Mouse (Mus musculus) lung, embryonic 14.5 days (tissue): Measurements from ENCODE around the gene Gm16429. TPM values are rescaled to one million over a fixed set of nuclear protein-coding genes. Genes with fewer than 3 reads are reported as not detected.
"Not testable (repeated sequence)": the region's sequence is repeated elsewhere in the genome, so short reads cannot be mapped to it uniquely, and the experiment has no call there.

Source experiments
- ATAC-seq: fragments of 200-750 bp; cut with Nextera tagmentation; 2 replicates; pipeline ENCODE4 v1.8.0; 2017; ENCODE audit warnings: mild to moderate bottlenecking, moderate TSS enrichment, moderate library complexity; ENCODE audit not compliant: insufficient read depth
- DNase-seq: peaks from one replicate; pipeline ENCODE4 v3.0.0-alpha.2; 2015
- H3K27ac ChIP-seq: fragments of 300-500 bp; sonication (generic); 2 replicates; pipeline ENCODE4 v1.5.1; 2014; ENCODE audit warnings: low read depth, mild to moderate bottlenecking, moderate library complexity
- H3K27me3 ChIP-seq: fragments of 300-500 bp; sonication (generic); 2 replicates; pipeline ENCODE4 v1.6.1; 2014; ENCODE audit warnings: low read length, control low read depth; ENCODE audit not compliant: insufficient read depth
- H3K36me3 ChIP-seq: fragments of 300-500 bp; sonication (generic); 2 replicates; pipeline ENCODE4 v1.6.1; 2014; ENCODE audit warnings: control low read depth; ENCODE audit not compliant: insufficient read depth
- H3K4me1 ChIP-seq: fragments of 300-500 bp; sonication (generic); 2 replicates; pipeline ENCODE4 v1.6.1; 2014; ENCODE audit warnings: antibody characterized with exemption, control low read depth; ENCODE audit not compliant: insufficient read depth
- H3K4me2 ChIP-seq: fragments of 300-500 bp; sonication (generic); 2 replicates; pipeline ENCODE4 v1.6.1; 2014; ENCODE audit warnings: mild to moderate bottlenecking
- H3K4me3 ChIP-seq: fragments of 300-500 bp; sonication (generic); 2 replicates; pipeline ENCODE4 v1.5.1; 2014; ENCODE audit warnings: low read depth, low read length
- H3K9ac ChIP-seq: fragments of 300-500 bp; sonication (generic); 2 replicates; pipeline ENCODE4 v1.6.1; 2014
- H3K9me3 ChIP-seq: fragments of 300-500 bp; sonication (generic); 2 replicates; pipeline ENCODE4 v1.6.1; 2016; ENCODE audit warnings: low read depth, low read length, control low read depth
- WGBS: fragments of 180-500 bp; shearing (Covaris S2); extraction: QIAGEN DNeasy Blood & Tissue Kit; methylation state at CpG from one replicate; pipeline ENCODE4 v1.1.7; 2014; 5-methylcytosine and 5-hydroxymethylcytosine counted together
- polyA plus RNA-seq: library from polyadenylated mRNA; unstranded; fragments of >200 nt; fragmentation: Nextera tagmentation; extraction: Ambion mirVana; gene quantifications from 2 replicates; pipeline ENCODE4 v1.2.1, GENCODE M21; 2014

Gm16429 gene
- not detected in 2 replicates for polyA plus RNA-seq

DNA sequence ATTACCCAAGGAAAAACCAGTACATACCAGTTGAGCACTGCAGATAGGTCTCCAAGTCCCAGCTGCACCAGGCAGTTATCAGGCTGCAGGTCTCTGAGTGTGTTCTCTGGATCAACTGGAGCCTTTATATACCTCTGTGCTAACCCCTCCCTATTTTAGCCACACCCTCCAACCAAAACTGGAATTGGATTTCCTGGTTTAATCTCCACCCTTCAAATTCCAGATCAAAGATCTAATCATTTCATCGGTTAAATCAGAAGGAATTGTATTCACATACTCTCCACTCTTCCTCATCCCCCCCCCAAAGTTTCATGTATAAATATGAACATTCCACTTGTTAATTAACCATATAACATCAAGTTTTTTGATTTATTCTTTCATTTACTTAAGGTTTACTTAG, at the start of gene Gm16429:
Gene Gm16429, minus strand, starts transcription at position 101 of the 400 bp plus-strand sequence.
- not testable (repeated sequence) for H3K9me3 ChIP-seq, DNase-seq, H3K27me3 ChIP-seq, H3K9ac ChIP-seq, ATAC-seq, H3K4me3 ChIP-seq, H3K4me1 ChIP-seq, H3K27ac ChIP-seq, H3K4me2 ChIP-seq, H3K36me3 ChIP-seq
- no CpG with 5 or more reads among the region's 1 CpGs for WGBS

Other genes starting within 250 kb of the Gm16429 start
- gene Gm7792, start 85.3 kb downstream of the Gm16429 start, polyA plus RNA-seq = not detected in 2 replicates
- gene BC061212, start 141.5 kb upstream of the Gm16429 start, polyA plus RNA-seq = not detected in 2 replicates
- not detected in 2 replicates for gene Gm6351, start 147.3 kb upstream of the Gm16429 start, polyA plus RNA-seq